Mouse (Mus musculus): Measurements from ENCODE around the gene Atp1a1. TPM values are rescaled to one million over a fixed set of nuclear protein-coding genes. Genes with fewer than 3 reads are reported as not detected.

Atp1a1 gene
- total RNA-seq, 2 experiments from 2014 or later: 711 to 790 TPM

- DNase-seq: no peak
Measured at GRCm38 (mm10) chr3:101611813-101612491, 7.5 kb upstream of the Atp1a1 start.

DNA sequence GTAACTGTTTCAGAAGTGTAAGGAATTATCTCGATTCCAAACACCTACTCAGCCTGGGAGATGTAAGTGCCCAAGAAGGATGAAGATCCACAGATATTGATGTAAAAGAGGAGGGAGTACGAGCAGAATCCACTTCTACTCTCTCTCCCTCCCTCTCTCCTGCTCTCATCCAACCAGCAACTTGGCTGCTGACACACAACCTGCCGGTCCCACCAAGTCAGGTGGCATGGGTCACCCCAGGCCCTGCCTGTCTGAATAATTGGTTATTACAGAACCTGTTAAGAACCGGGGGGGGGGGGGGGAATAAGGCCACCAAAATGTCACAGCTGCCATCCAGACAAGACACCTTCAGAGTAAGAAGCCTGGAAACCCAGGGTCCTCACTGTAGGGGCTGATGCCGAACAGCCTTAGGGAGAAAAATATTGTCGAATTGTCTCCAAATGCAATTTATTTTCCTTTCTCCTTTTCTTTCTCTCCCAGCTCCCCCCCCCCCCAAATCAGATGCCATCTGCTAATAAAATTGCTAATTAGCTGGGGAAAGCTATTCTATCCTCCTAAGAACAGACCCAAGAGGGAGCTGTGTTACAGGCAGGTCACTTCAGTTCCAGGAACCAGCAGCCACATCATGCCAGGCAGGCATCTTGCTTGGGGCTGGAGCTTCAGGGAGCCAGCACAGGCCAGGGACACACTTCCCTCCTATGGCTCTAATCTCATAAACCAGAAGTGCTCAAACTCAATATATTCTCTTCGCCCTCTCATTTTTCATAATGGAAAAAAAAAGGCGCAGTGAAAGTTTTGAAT lies 6.7 kb upstream of the Atp1a1 start:
- no peak for DNase-seq

DNA sequence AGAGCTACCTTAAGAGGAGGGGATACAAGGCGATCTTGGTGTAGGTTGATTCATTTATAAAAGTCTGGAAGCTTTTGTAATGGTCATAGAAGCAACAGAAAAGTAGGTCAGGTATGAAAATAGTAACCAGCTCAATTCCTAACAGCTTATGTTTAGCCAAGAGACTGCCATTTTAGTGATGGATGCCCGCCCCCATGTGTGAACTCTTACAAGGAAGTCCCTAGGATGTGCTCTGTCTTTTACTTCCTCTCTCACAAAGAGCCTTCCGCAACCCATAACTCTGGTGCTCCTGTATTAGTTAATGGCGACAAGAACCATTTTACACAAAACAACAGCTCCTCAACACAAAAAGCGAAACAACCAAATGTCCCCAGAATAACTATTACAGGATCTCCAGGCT lies 4.8 kb upstream of the Atp1a1 start:
- no peak for DNase-seq

GRCm38 (mm10) chr3:101606861-101607455 lies 2.5 kb upstream of the Atp1a1 start:
- DNase-seq: peak in 1 of 2 experiments; percentile 35

GRCm38 (mm10) chr3:101605721-101606120 lies 1.2 kb upstream of the Atp1a1 start:
- no peak for DNase-seq

DNA sequence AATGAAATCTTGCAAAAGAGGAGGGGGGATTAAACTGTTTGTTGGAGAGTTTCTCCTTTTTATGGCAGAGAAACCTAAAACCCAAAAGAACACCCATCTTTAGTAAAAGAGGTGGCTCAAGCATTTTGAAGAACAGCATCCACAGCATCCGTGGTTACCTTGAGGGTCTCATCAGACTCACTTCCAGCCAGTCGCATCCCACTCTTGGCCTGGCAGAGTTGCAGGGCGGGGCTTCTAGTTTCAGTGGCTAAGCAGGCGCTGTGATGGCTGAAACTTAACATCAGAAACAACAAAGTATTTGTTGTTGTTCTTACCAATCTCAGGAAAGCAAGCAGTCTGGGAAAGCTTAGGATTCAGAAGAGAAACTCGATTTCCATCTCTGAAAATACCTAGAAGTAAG lies 807 bp upstream of the Atp1a1 start:
- DNase-seq: no peak

DNA sequence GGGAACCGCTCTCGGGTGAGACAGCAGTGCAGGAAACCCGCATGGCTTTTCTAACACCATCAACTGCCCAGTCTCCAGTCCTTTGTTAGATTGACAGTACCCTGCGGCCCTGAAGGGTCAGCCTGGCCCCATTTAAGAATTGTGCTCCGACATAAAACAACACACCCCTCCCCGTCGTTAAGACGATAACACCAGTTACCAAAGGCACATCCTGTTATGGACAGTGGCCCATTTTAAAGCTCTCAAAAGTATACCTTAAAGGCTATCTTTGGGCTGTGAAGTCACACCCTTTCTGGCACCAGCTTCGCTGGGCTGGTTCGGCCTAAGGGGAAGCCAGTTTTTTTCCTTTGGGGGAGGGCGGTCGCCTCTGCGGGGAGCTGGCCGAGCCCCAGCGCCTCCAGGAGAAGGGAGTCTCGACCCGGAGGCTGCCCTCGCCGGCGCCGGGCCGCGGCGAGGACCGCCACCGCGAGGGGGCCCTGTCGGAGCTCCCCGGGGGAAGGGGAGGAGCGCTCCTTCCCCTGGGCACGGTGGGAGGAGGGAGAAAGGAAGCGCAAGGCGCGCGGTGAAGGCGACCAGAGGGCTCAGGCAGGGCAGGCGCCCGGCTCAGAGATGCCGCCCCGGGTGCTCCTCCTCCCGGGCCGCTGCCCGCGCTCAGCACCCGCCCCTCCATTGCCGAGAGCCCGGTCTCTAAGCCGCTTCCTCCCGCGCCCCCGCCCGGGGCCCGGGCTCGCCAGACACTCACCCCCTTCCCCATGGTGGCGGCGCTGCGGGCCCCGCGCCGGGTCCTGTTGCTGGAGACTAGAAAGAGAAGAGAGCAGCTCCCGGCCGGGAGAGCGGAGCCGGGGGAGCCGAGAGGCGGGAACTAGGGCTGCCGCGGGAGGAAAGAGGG lies 579 bp downstream of the Atp1a1 start:
- DNase-seq: peak; percentile 90 to 93

GRCm38 (mm10) chr3:101603194-101603593 lies 1.3 kb downstream of the Atp1a1 start:
- DNase-seq: peak in 1 of 2 experiments; percentile 48

- DNase-seq: no peak
Measured at GRCm38 (mm10) chr3:101602511-101603055, 1.9 kb downstream of the Atp1a1 start.

DNA sequence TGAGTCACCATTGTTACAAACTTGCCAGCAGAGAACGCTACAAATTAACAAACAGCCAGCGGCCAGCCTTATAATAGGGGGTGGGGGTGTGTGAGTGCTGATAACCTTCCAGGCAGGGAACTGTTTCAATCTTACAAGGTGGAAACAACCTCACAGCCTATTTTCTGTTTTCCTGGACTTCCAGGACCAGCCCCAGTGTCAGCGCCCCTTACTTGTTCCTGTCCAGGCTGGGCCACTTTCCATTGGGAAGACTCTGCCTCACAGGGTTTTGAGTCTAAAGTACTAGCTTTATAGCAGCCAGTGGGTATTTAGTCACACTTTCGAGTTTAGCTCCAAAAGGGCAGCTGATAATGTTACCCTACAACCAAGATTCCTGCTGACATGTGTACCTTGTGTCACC lies 2.8 kb downstream of the Atp1a1 start:
- DNase-seq: peak in 1 of 2 experiments; percentile 49

- DNase-seq: peak in 1 of 2 experiments; percentile 38
Measured at GRCm38 (mm10) chr3:101601003-101601525, 3.4 kb downstream of the Atp1a1 start.

GRCm38 (mm10) chr3:101599920-101600741 lies 4.4 kb downstream of the Atp1a1 start:
- DNase-seq: peak in 1 of 2 experiments; percentile 43

DNA sequence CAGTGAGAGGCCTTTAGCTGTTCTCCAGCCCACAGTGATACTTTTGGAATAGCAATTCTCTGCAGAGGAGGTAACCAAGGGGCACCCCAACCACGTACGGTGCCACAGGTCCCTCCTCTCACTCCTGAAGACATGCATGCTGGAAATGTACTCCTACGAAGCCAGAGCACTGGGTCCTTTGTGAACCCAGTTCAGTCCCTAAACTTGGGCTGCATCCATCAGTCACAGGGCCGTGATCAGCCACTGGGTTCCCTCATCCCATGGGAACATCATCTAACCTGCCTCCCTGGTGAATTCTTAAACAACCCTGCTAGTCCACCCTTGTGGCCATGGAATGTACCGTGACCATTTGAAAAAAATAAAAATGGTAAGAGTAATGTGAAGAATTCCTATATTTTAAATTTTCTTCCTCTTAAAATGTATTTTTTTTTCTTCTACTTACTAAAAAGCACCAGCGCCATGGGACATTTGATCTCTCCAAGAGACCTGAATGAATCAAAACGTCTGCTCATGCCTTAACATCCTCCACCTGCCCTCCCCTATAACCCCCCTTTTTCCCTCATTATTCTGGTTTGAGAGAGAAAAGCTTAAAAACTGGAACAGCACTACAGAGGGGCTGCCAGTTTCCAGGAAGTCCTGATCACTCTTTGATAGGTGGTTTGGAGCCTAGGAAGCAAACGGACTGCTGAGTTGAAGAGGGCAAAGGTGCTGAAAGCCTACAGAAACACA lies 5.1 kb downstream of the Atp1a1 start:
- peak in 1 of 2 experiments; percentile 25 for DNase-seq

DNA sequence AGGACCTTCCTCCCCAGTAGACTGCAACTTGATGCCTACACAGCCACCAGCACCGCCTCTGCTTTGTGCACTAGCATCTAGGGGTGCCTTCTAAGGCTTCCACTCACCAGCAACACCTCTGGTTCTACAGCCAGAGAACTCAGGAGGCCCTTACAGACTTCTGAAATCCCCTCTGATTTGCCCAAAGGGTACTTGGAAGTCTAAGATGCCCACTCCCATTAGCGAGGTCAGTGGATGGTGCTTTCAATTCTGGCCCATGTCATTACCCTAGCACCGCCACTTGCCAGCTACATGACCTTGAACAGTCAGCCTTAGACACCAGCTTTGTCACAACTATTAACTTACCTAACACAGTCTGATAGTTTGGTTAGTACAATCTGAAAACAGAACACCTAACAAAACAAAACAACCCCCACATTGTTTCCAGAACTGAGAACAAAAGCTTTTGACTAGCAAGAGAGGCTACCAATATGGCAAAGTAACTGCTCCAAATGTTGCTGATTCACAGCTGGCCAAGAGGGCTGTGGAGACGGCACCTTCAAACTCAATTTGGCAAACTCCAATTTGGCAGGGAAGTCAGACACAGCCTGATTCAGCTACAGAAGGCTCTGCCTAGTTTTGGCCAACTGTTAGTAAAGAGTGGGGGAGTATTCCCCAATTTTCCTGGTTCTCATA lies 6.1 kb downstream of the Atp1a1 start:
- peak in 1 of 2 experiments; percentile 47 for DNase-seq

DNA sequence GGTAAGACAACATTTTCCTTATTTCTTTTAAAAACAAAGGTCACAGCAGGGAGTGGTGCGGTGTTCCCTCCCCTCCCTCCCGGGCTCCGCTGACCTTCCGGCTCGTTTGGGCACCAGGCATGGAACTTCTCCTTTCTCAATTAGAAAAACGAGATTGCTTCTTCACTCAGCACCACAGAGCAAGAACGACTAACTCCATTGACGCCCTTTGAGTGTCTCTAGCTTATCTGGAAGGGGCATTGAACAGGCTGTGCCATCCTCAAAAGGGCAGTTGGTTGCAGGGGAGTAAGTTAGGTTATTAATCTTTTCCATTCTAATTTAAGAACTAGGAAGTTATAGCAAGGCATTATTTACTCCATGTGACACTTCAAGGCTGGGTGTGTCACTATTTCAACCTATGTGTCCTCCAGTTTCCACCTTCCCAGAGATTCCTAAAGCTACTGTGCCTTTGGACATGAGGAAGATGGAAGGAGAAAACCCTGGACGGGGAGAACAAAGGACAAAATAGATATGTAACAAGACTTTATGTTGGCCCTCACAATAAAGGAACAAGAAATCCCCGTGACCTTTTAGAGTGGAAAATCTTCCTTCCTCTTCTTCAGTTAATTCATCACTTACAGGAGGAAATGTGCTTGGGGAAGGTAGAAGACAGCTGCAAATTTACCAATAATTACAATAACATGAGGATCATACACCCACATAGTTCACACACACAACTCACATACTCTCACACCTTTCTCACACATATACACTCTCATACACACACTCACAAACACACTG lies 7.0 kb downstream of the Atp1a1 start:
- peak; percentile 50 to 56 for DNase-seq

DNA sequence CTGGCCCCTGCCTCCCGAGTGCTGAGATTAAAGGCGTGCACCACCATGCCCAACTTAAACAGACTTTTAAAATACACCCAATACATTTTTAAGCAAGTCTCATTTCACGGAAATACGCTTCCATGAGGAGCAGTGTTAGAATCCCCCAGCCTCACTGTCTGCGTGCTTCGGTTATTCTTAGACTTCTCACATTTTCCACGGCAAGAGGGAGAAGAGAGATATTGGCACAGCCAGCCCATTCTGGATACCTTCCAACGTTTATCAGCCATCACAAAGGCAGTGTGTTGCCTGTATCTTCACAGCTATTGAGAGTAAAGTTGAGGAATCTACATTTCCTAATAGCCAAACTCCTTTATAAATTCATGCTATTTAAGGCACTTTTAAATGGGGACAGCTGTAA lies 7.8 kb downstream of the Atp1a1 start:
- peak; percentile 68 to 72 for DNase-seq

- DNase-seq: peak; percentile 43 to 48
Measured at GRCm38 (mm10) chr3:101595866-101596630, 8.4 kb downstream of the Atp1a1 start.

- peak in 1 of 2 experiments; percentile 29 for DNase-seq
Measured at GRCm38 (mm10) chr3:101594982-101595381, 9.5 kb downstream of the Atp1a1 start.

Data from heart, adult 18-20 months (tissue).